Mouse (Mus musculus) G1E (cell line): ENCODE data around the gene 3110021N24Rik.

Source experiments
- CTCF ChIP-seq: IDR thresholded peaks from 2 replicates; pipeline ENCODE4 v1.5.1; 2012; ENCODE audit warnings: low read depth, low read length, inconsistent platforms, mixed read lengths
- GATA1 ChIP-seq: IDR thresholded peaks from 2 replicates; pipeline ENCODE4 v1.6.1; 2012; ENCODE audit warnings: borderline replicate concordance, low read length, inconsistent platforms, mixed read lengths
- GATA2 ChIP-seq: IDR thresholded peaks from 2 replicates; pipeline ENCODE4 v1.6.1; 2012; ENCODE audit warnings: low read depth, low read length, inconsistent platforms, borderline replicate concordance
- POLR2AphosphoS5 ChIP-seq: IDR thresholded peaks from 2 replicates; pipeline ENCODE4 v1.6.1; 2012; ENCODE audit warnings: low read depth, low read length, inconsistent platforms; ENCODE audit not compliant: insufficient replicate concordance
- TAL1 ChIP-seq: conservative IDR thresholded peaks from 2 replicates; pipeline ENCODE4 v1.6.1; 2012; ENCODE audit warnings: low read depth, low read length, inconsistent platforms, mixed read lengths

- TF ChIP-seq TAL1 (no peak), CTCF (peak; percentile 53), POLR2AphosphoS5 (no peak), GATA1 (no peak), GATA2 (no peak)
Observed at GRCm38 (mm10) chr4:108798083-108798830, 78.8 kb downstream of the 3110021N24Rik start.
